Mouse (Mus musculus) layer of hippocampus, adult 2 months (tissue): ENCODE measurements around the gene Gdpd2. TPM values are rescaled to one million over a fixed set of nuclear protein-coding genes. Genes with fewer than 3 reads are reported as not detected.

Experiments used
- DNase-seq, 2 experiments: peaks; one replicate each; pipeline ENCODE4 v3.0.0; 2022; ENCODE audit warnings: low spot score in 2 of 2
- H3K27ac ChIP-seq: fragments of 200-600 bp; 2 replicates; pipeline ENCODE4 v1.8.1; 2022
- H3K4me3 ChIP-seq: fragments of 200-600 bp; 2 replicates; pipeline ENCODE4 v1.8.1; 2022; ENCODE audit warnings: mild to moderate bottlenecking
- CTCF ChIP-seq: fragments of 200-600 bp; conservative IDR thresholded peaks from 2 replicates; pipeline ENCODE4 v1.8.1; 2022; ENCODE audit warnings: antibody characterized with exemption, mild to moderate bottlenecking, moderate library complexity
- total RNA-seq, 2 experiments: library from RNA; stranded (reverse); gene quantifications; 2 replicates each; pipeline ENCODE4 v1.2.3; 2021

Gdpd2 gene
- total RNA-seq, 2 experiments from 2014 or later = 10.1 to 18.6 TPM

DNA sequence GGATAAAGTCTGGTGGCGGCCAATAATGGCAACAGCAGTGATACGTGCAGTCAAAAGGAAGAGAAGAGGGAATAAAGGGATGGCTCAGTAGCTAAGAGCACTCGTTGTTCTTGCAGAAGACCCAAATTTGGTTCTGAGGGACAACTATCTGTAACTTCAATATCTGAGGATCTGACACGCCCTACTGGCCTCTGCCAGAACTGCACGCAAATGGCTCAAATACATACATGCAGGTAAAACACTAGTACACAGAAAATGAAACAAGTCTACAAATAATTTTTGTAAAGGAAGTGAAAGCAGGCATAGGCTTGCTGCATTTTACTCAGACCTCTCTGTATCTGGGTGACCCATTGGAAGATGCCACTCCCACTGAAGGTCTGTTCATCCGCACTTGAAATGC, 36.2 kb downstream of the Gdpd2 start:
- peak; percentile 63 for TF ChIP-seq CTCF
- no peak overlapping the region for H3K4me3 ChIP-seq
- no peak overlapping the region for H3K27ac ChIP-seq
- no peak for DNase-seq

DNA sequence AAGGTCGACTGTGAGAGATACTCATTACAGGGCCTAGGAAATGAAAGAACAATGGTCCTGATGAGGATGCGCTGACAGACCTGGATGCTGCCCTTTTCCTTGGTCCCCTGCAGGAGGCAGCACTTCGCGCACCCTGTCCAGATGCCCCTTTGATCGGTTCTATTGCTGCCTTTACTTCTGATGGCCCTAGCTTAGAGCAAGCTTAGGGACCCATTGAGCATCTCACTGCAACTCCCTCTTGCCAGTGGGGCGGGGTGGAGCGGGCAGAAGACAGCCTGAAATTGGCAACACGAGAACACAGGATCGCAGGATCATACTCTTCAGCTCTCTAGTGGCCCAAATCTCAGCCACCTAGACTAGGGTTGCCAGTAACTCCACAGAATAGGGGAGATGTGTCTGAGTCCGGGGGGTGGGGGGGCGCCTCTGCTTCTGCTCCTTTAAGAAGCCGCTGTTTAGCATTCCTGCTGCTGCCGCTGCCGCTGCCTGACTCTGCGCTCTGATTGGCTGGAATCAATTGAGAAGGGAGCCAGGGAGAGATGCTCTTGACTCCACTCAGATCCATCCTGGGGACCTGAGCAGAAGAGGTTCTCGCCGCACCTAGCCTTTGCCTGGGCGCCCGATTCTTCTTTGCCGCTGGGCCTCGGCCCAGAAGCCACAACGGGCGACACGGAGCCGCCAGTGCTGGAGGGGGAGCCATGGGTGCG, 37.7 kb downstream of the Gdpd2 start, which contains the start of gene Dlg3:
Dlg3 (plus strand) TSS at position 542 of the 704 bp plus-strand sequence.
- peak; percentile 67 for DNase-seq
- Histone ChIP-seq H3K27ac (peak within 1 kb of the TSS; percentile 93), H3K4me3 (peak within 1 kb of the TSS; percentile 69)
- TF ChIP-seq CTCF = peak; percentile 56

DNA sequence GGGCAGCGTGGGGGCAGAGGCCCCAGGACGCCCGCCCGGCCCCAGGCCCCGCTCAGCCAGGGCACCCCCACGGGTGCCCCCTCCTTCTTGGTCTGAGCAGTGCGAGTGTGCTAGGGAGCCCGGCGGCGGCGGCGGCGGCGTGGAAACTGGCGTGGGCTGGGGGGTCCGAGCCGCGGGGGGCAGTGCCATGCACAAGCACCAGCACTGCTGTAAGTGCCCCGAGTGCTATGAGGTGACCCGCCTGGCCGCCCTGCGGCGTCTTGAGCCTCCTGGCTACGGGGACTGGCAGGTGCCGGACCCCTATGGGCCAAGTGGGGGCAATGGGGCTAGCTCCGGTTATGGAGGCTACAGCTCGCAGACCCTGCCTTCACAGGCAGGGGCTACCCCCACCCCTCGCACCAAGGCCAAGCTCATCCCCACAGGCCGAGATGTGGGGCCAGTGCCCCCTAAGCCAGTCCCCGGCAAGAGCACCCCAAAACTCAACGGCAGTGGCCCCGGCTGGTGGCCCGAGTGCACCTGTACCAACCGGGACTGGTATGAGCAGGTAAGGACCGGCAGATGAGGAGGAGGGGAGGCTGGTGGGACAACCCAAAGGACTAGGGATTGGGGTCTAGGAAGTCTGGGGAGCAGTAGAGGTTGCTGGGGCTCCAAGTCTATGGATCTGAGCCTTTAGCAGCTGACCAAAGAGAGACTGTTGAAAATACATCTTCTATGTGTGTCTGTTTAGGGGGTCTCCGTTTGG, 38.4 kb downstream of the Gdpd2 start:
- peak overlapping the region; percentile 93 for H3K27ac ChIP-seq
- DNase-seq = no peak
- peak overlapping the region; percentile 69 for H3K4me3 ChIP-seq
- 0 out of 2 replicates have a peak, but pooled peaks have one; percentile 4 for TF ChIP-seq CTCF

DNA sequence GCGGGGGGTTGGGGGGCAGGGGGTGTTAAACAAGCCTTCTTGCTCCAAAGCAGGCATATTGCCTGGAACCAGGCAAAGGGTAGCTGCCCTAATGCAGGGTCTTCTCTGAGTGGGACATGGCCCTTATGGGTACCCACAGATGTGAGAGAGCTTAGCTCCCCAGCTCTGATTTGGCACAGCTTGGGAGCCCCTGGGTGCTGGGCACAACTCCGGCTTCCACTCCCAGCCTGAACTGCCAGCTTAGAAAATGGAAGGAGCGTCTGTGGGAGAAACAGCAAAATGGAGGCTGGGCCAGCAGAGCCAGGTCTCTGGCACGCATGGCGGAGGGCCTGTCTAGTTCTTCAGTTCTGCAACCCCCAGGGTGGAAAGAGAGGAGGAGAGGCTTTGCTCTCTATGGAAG, 39.6 kb downstream of the Gdpd2 start:
- peak overlapping the region; percentile 69 for H3K4me3 ChIP-seq
- peak in 1 of 2 experiments; percentile 33 for DNase-seq
- no peak for TF ChIP-seq CTCF
- H3K27ac ChIP-seq = peak overlapping the region; percentile 77

DNA sequence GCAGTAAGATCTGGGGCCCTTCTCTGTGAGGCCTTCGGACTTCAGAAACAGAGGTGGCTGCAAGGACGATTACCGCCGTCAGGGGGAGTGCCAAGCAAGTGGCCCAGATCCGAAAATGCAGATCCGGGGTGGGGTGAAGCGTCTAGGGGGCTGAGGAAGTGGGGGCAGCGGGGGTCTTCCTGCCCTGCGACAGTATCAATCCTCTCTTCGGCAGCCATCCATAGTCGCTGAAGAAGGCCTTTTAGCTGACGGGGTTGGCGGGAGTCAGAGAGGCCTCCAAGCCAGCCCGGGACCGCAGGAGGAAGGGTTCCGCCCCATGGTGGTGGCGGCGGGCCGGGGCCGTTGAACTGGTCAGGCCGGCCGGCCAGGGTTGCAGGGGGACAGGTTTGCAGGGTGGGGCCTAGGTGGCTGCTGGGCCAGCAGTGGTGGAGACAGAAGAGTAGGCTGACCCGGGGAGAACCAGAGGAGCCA, 44.7 kb downstream of the Gdpd2 start:
- peak overlapping the region; percentile 42 for H3K4me3 ChIP-seq
- H3K27ac ChIP-seq = peak overlapping the region; percentile 46
- TF ChIP-seq CTCF = peak; percentile 70
- peak in 1 of 2 experiments; percentile 41 for DNase-seq

DNA sequence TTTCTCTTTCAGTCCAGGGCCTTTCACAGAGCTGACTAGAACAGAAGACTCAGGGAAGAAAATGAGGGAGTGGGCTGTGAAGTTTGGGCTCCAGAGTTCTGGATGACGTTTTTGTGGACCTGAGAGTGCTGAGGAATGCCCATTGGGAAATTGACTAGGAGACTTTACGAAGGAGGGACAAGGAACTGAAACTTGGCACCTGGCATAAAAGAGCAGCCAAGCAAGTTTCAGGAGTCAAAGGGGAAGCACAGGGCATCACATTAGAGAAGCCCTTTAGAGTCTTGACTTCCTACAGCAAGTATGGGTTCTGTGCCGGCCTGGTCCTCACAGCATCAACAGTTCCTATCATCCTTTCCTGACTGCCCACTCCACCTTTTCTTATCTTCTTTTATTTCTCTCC, 45.7 kb downstream of the Gdpd2 start:
- H3K27ac ChIP-seq = no peak overlapping the region
- TF ChIP-seq CTCF = no peak
- H3K4me3 ChIP-seq = no peak overlapping the region
- no peak for DNase-seq

DNA sequence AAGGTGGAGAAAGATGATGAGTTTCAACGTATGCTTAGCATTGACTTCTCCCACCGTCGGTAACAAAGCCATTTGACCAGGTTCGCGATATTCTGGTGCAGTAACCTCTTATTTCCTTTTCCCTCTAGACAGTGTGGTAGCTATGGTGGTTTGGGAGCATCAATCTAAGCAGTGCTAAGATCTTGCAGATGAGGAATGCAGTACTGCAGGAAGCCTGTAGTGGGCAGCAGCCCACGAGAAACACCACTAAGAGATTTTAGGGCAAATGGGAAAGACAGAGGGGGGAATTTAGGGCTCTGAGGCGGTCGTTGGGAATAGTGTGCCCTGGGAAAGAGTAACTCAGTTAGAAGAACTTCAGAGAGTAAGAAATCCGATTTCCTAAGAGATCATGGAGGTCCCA, 46.8 kb downstream of the Gdpd2 start:
- peak; percentile 89 for TF ChIP-seq CTCF
- Histone ChIP-seq H3K4me3 (peak overlapping the region; percentile 49), H3K27ac (peak overlapping the region; percentile 72)
- peak; percentile 32 to 63 for DNase-seq

DNA sequence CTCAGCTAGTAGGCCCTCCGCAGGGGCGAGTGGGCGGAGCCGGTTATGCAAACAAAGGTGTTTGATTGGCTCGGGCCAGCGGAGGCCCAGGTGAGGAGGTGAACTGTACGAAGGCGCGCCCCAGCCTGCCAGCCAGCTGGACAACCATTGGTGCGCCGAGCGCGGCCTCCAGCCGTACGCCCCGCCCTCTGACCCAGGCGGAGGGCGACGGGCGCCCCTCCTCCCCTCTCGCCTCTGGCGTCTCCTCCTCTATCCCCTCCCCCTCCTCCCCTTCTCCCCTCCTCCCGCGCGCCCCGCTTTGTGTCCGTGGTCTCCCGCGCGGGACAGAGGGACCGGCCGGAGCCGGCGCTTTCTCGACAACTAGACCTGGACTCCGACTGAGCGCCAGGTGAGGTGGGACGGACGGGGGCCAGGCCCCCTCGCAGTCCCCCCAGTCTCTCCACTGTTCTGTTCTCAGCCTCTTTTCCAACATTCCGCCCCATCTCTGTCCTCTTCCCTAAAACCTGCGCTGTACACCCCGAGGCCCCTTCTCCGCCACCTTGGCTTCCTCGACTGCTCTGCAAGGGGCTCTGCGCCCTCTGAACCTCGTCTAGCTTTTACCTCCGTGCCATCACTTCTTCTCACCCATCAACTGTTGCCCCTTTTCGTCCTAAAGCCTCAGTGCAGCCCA, 47.4 kb downstream of the Gdpd2 start:
- Histone ChIP-seq H3K4me3 (peak overlapping the region; percentile 49), H3K27ac (peak overlapping the region; percentile 72)
- DNase-seq = no peak
- TF ChIP-seq CTCF = no peak

DNA sequence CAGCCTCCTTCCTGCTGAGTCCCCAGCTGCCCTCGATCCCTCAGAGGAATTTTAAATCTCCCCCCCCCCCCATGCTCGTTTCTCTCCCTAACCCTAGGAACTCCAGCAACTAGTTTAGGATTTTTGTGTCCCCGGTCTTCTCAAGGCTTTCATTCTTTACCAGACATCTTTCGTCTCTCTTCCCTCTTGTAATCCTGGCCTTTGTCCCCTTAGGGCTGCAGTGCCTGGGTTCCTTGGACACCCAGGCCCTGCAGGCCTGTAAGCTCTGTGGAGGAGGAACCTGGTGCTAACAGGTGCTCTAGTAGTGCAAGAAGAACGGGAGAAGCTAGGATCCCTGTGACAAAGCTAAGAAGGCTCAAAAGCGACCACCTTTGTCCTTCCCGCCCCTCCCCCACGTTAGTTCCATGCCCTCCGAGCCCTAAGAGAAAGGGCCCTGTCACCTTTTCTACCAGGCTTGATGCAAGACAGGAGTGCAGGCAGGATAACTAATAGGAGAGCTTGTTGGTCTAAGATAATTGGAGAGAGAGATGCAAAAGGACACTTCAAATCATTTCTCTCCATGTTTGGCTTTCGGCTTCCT, 48.1 kb downstream of the Gdpd2 start:
- no peak for TF ChIP-seq CTCF
- Histone ChIP-seq H3K27ac (peak overlapping the region; percentile 14; the same call in 1 of the 2 replicates), H3K4me3 (peak overlapping the region; percentile 49; the same call in 1 of the 2 replicates)
- no peak for DNase-seq

DNA sequence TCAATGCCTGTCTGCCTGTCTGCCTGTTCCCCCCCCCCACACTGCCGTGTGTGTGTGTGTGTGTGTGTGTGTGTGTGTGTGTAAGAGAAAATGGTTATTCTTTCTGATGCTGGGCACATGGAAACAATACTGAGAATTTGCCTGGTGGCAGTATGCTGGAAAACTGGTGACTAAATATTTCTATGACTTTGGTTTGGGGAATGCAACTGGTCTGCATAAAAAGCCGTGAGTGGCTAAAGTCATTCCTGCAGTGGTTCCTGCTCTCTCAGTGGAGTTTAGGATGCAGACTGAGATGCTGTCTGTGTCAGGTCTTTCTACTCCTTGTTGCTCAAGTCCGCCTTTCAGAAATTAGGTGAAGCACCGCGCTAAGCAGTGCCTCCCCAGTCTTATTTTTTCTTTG, 48.7 kb downstream of the Gdpd2 start:
- H3K27ac ChIP-seq = no peak overlapping the region
- DNase-seq = no peak
- H3K4me3 ChIP-seq = no peak overlapping the region
- TF ChIP-seq CTCF = no peak

Other genes starting within 250 kb of the Gdpd2 start
- gene Igbp1, start 235.6 kb upstream of the Gdpd2 start, total RNA-seq = 10 to 100 TPM; 37.3 to 38.8 TPM
- gene Dgat2l6, start 205.0 kb upstream of the Gdpd2 start, total RNA-seq = under 1 TPM; 0.33 to 0.39 TPM
- gene Awat1, start 157.6 kb upstream of the Gdpd2 start, total RNA-seq = not detected
- gene P2ry4, start 135.0 kb upstream of the Gdpd2 start, total RNA-seq = not detected
- gene Arr3, start 124.4 kb upstream of the Gdpd2 start, total RNA-seq = under 1 TPM in 1 of 2 experiments, not detected in 1; 0.41 TPM
- under 1 TPM; 0.61 to 0.77 TPM for gene Kif4, start 104.1 kb upstream of the Gdpd2 start, total RNA-seq
- 10 to 100 TPM; 39.0 to 43.5 TPM for gene Pdzd11, start 103.3 kb upstream of the Gdpd2 start, total RNA-seq
- 100 to 1,000 TPM; 156 to 163 TPM for gene Dlg3, start 37.8 kb downstream of the Gdpd2 start, total RNA-seq